Mouse (Mus musculus) ES-E14 (cell line): ENCODE measurements at regions not wholly inside any gene's neighbourhood (a gene's known extent, or its start where the extent isn't known, plus 50 kb on each side); places are given as distances from the start of the nearest gene placed in this dataset.

ENCODE experiments used
- CHD2 ChIP-seq: IDR thresholded peaks from 2 replicates; pipeline ENCODE4 v1.6.1; 2014; ENCODE audit warnings: mild to moderate bottlenecking, low read depth, low read length, inconsistent platforms
- ZC3H11A ChIP-seq: IDR thresholded peaks from 2 replicates; pipeline ENCODE4 v1.6.1; 2012; ENCODE audit warnings: low read depth, mild to moderate bottlenecking, inconsistent platforms, low read length, borderline replicate concordance

DNA sequence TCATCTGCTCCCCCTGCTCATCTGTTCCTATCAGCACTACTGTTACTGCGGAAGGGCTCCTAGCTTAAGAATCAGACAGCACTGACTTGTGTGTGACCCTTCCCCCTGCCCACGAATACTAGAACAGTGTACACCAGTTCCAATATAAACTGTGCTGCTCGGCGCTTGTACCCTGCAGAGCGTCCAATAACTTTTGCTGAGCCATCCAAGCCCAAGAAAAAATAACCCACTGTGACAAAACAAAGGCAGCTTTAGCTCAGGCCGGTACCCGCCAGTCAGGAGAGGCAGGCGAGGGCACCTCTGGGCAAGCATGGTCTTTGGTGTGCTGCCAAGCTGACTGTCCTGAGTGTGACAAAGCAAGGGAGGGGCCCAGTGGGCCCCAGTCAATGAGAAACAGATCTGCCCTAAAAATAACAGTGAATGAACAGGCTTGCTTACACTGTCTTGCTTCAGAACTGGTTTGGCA, 185.0 kb upstream of the Sesn3 start:
- TF ChIP-seq CHD2 (no peak), ZC3H11A (no peak)
